Mouse (Mus musculus): ENCODE results near the gene Focad.

Gene Focad

GRCm38 (mm10) chr4:88156961-88157360, 62.5 kb downstream of the Focad start:
- no peak for DNase-seq

GRCm38 (mm10) chr4:88157644-88158043, 63.2 kb downstream of the Focad start:
- no peak for DNase-seq

GRCm38 (mm10) chr4:88159256-88159655, 64.8 kb downstream of the Focad start:
- DNase-seq, result no peak

GRCm38 (mm10) chr4:88159700-88160099, 65.3 kb downstream of the Focad start:
- DNase-seq, result no peak

- no peak for DNase-seq
Measured at GRCm38 (mm10) chr4:88163511-88164247, 69.2 kb downstream of the Focad start.

GRCm38 (mm10) chr4:88167008-88167862, 72.8 kb downstream of the Focad start:
- DNase-seq, result no peak

- no peak for DNase-seq
Measured at GRCm38 (mm10) chr4:88175058-88175974, 80.9 kb downstream of the Focad start.

- no peak for DNase-seq
Measured at GRCm38 (mm10) chr4:88179296-88179695, 84.9 kb downstream of the Focad start.

GRCm38 (mm10) chr4:88184293-88184692, 89.9 kb downstream of the Focad start:
- no peak for DNase-seq

GRCm38 (mm10) chr4:88185872-88186426, 91.5 kb downstream of the Focad start:
- DNase-seq, result no peak

- DNase-seq, result no peak
Measured at GRCm38 (mm10) chr4:88187649-88188048, 93.2 kb downstream of the Focad start.

GRCm38 (mm10) chr4:88189495-88189894, 95.1 kb downstream of the Focad start:
- no peak for DNase-seq

GRCm38 (mm10) chr4:88194256-88194655, 99.8 kb downstream of the Focad start:
- no peak for DNase-seq

GRCm38 (mm10) chr4:88195898-88196495, 101.6 kb downstream of the Focad start:
- no peak for DNase-seq

- DNase-seq, result no peak
Measured at GRCm38 (mm10) chr4:88196500-88196912, 102.1 kb downstream of the Focad start.

- DNase-seq, result no peak
Measured at GRCm38 (mm10) chr4:88197244-88197643, 102.8 kb downstream of the Focad start.

GRCm38 (mm10) chr4:88199186-88199585, 104.8 kb downstream of the Focad start:
- DNase-seq, result no peak

- no peak for DNase-seq
Measured at GRCm38 (mm10) chr4:88201047-88201446, 106.6 kb downstream of the Focad start.

- no peak for DNase-seq
Measured at GRCm38 (mm10) chr4:88208676-88209075, 114.2 kb downstream of the Focad start.

- DNase-seq, result peak; percentile 8 to 17
Measured at GRCm38 (mm10) chr4:88209351-88209814, 115.0 kb downstream of the Focad start.

GRCm38 (mm10) chr4:88210602-88211001, 116.2 kb downstream of the Focad start:
- DNase-seq, result no peak

All from kidney, postnatal 4 days (tissue).